Mouse (Mus musculus) 3T3-L1 (cell line): ENCODE measurements at regions not wholly inside any gene's neighbourhood (a gene's known extent, or its start where the extent isn't known, plus 50 kb on each side); places are given as distances from the start of the nearest gene placed in this dataset.

ENCODE experiments used
- DNase-seq: peaks from one replicate; pipeline ENCODE4 v3.0.0-alpha.2; 2015; ENCODE audit warnings: low read depth, low spot score

DNA sequence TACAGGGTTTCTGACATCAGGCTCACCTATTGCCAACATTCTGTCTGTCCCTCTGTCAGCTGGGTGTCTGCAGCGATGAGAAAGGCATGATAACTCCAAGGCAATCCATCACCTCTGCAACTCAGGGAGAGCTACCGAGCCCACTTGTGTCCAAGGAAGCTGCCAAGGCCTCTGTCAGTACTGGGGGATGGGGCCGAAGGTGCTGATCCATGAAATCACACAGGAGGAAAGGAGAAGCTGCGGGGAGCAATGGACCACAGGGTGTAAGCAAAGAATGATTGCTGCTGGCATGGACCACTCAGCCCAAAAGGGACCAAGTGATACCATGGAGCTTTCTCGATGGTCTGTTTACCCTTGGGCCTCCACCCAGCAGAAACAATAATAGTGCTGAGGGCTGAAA is 67.5 kb upstream of the Mid1ip1 start:
- DNase-seq = no peak

- peak; percentile 66 for DNase-seq
Observed at GRCm38 (mm10) chrX:10650881-10651280, 63.9 kb upstream of the Mid1ip1 start.
